Mouse (Mus musculus): ENCODE results near the gene Cisd3. TPM values are rescaled to one million over a fixed set of nuclear protein-coding genes. Genes with fewer than 3 reads are reported as not detected.

The Cisd3 gene
- 20.8 and 23.4 TPM in 2 replicates for polyA plus RNA-seq (2012; rRNA removed)

GRCm38 (mm10) chr11:97685613-97686321 lies at the start of gene Cisd3:
Gene Cisd3 (plus strand): TSS chr11:97685826.

DNA sequence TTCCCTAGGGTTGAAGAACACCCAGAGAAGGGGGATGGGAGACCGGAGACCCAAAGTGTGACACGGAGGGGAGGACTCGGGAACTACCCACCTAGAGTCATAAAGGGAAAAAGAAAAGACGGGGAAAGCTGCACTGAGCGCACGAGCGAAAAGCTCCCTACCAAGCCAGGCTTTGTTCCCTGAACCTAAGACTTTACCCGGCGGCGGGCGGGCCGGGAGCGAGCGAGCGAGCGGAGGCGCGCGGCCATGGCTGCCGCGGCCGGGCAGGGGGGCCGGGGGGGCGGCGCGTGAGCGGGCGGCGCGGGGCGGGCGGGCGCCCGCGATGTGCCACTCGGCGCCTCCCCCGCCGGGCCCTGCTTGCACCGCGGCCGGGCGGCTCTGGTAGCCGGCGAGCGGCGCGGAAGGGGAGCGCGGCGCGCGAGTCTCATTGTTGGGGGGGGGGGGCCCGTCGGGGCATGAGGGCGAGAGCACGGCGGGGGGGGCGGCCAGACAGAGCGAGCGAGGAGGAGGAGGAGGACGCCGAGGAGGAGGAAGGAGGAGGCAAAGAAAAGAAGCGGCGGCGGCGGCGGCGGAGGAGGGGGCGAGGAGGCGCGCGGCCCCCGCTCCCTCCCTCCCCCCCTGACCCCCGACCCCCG lies 22.6 kb upstream of the Cisd3 start, which contains the start of gene Mllt6:
Gene Mllt6, plus strand, starts transcription at position 522 of the 635 bp plus-strand sequence.

GRCm38 (mm10) chr11:97700003-97700745 lies 14.5 kb downstream of the Cisd3 start, which contains the start of gene Pcgf2:
Gene Pcgf2 (minus strand): TSS chr11:97700497.

DNA sequence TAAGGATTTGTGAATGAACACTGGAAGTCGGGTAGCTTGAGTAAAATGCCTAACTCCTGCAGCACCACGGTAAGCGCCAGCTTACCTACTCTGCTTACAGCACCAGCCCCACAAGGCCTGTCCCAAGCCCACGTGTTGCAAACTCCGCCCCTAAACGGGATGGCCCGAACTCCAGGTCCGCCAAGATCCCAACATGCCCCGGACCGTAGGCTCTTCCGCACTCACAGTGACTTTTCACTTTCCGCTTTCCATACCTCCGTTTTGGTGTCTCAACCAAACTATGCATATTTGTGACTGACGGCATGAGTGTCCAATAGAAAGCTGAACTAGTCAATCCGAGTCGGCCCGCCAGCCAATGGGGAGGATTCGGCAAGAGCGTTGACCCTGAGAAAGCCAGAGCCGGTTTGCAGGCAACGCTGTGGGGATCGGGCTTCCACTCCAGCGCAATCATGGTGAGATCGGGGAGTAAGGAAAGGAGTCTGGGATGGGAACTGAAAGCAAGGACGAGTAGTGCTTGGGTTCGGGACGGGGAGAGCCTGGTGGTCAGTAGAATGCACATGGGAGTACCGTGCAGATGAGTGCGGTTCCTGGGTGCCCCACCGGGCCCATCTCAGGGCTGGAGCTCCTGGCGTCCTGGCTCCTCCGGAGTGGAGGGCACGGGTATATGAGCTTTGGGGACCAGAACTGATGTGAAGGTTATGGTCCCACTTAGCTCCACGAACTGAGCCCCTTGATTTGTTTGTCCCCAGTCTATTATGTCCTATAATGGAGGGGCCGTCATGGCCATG lies 17.6 kb downstream of the Cisd3 start, which contains the start of gene Psmb3:
Gene Psmb3, plus strand, starts transcription at position 361 of the 788 bp plus-strand sequence.

Other genes starting within 250 kb of the Cisd3 start
- gene 4933428G20Rik, start 185.5 kb upstream of the Cisd3 start, polyA plus RNA-seq (2012; rRNA removed) = 0.08 and 0.09 TPM in 2 replicates
- 56.5 and 72.4 TPM in 2 replicates for gene Srcin1, start 109.6 kb upstream of the Cisd3 start, polyA plus RNA-seq (2012; rRNA removed)
- 3.5 and 3.8 TPM in 2 replicates for gene Epop, start 56.1 kb upstream of the Cisd3 start, polyA plus RNA-seq (2012; rRNA removed)
- 32.0 and 36.5 TPM in 2 replicates for gene Mllt6, start 22.4 kb upstream of the Cisd3 start, polyA plus RNA-seq (2012; rRNA removed)
- gene Pcgf2, start 14.7 kb downstream of the Cisd3 start, polyA plus RNA-seq (2012; rRNA removed) = 118 and 137 TPM in 2 replicates
- gene Psmb3, start 17.6 kb downstream of the Cisd3 start, polyA plus RNA-seq (2012; rRNA removed) = 357 and 383 TPM in 2 replicates
- gene Pip4k2b, start 58.9 kb downstream of the Cisd3 start, polyA plus RNA-seq (2012; rRNA removed) = 86.8 and 94.0 TPM in 2 replicates
- 18.3 and 18.7 TPM in 2 replicates for gene Cwc25, start 80.7 kb downstream of the Cisd3 start, polyA plus RNA-seq (2012; rRNA removed)
- gene 1700001P01Rik, start 90.1 kb downstream of the Cisd3 start, polyA plus RNA-seq (2012; rRNA removed) = 0.79 and 0.91 TPM in 2 replicates
- gene Rpl23, start 96.6 kb downstream of the Cisd3 start, polyA plus RNA-seq (2012; rRNA removed) = 536 and 583 TPM in 2 replicates
- 106 and 122 TPM in 2 replicates for gene Lasp1, start 113.2 kb downstream of the Cisd3 start, polyA plus RNA-seq (2012; rRNA removed)
- 36.0 and 36.9 TPM in 2 replicates for gene B230217C12Rik, start 155.0 kb downstream of the Cisd3 start, polyA plus RNA-seq (2012; rRNA removed)
- 0.45 and 0.60 TPM in 2 replicates for gene Fbxo47, start 198.3 kb downstream of the Cisd3 start, polyA plus RNA-seq (2012; rRNA removed)

Data from central nervous system, embryonic 18 days (tissue).